Mouse (Mus musculus): ENCODE measurements around the gene Zbtb3.

DNA sequence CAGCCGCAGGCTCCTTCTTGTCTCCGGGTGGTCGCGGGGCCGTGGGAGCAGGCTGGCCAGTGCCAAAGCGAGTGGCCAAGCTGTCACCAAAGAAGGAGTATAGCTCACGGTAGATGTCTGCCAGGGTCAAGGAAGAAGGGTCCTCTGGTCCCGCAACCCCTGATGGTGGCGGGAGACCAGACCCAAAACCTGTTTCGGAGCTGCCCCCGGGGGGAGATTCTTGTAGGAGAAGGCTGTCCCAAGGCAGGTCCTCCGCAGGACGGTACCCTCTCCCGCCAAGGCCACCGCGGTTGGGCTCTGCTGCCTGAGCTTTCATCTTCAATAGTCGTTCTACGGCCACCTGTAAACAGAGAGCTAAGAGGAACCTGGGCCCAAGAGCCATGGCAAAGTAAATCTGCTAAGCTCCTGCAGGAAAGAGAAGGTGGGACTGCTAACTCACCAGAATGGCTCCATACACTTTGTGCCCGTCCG, 27.4 kb upstream of the Zbtb3 start:
- TF ChIP-seq POLR2A (IDR thresholded peaks at IDR 0.05; ENCODE audit: low read depth, low read length): no peak
- TF ChIP-seq CTCF (IDR thresholded peaks at IDR 0.05; ENCODE audit: extremely low read depth, insufficient read depth, insufficient read length, insufficient replicate concordance): no peak
